9 mouse cellular contexts compared by ENCODE assay signal in genomic region chr2:146256321-146256875, GRCm38 (mm10). TPM values are rescaled to one million over a fixed set of nuclear protein-coding genes. Genes with fewer than 3 reads are reported as not detected.
DNase-seq lines count a peak whose midpoint lies in the region; ATAC-seq and TF ChIP-seq lines count a peak whose summit lies in the region.
"Had no signal": no experiment of that assay in that cellular context is flagged by ENCODE, and none has a peak within 500 bp of the region (broad histone marks: within the 10 kb centered on the region; RNA-seq: fewer than 3 reads in every experiment).

No protein-coding gene starts in this region.

- no peaks in the 10 kb centered on the region for H3K36me3 ChIP-seq in forebrain, embryonic 11.5 days (ENCODE audit: control insufficient read depth, insufficient read depth, low read length)
- H3K36me3 ChIP-seq in forebrain, embryonic 10.5 days (replicated peaks), result no peaks in the 10 kb centered on the region; the same call in 1 of the 2 replicates
- no peaks in the 10 kb centered on the region for H3K36me3 ChIP-seq in liver, embryonic 14.5 days (replicated peaks; ENCODE audit: control insufficient read depth, insufficient read depth, low read depth)
- H3K36me3 ChIP-seq in neural tube, embryonic 15.5 days, result no peaks in the 10 kb centered on the region

- TF ChIP-seq EP300 in liver, embryonic 14.5 days (IDR thresholded peaks at IDR 0.05; ENCODE audit: low read depth), result no peak

- no peaks in the 10 kb centered on the region for H3K27me3 ChIP-seq in forebrain, embryonic 11.5 days (ENCODE audit: control insufficient read depth, insufficient read depth, low read length)
- peaks cover 15% of the 10 kb centered on the region; the same call in 1 of the 2 replicates for H3K27me3 ChIP-seq in forebrain, embryonic 10.5 days (ENCODE audit: poor library complexity, severe bottlenecking)
- no peaks in the 10 kb centered on the region for H3K27me3 ChIP-seq in liver, embryonic 14.5 days (ENCODE audit: control insufficient read depth, insufficient read depth, low read length)
- H3K27me3 ChIP-seq in neural tube, embryonic 15.5 days (replicated peaks), result 0 out of 2 replicates have a peak, but pooled peaks cover 6% of the 10 kb centered on the region

- H3K9ac ChIP-seq in forebrain, embryonic 11.5 days (ENCODE audit: low read length), result no peak overlapping the region
- H3K9ac ChIP-seq in liver, embryonic 14.5 days (replicated peaks), result no peak overlapping the region
- no peak overlapping the region for H3K9ac ChIP-seq in neural tube, embryonic 15.5 days (replicated peaks)

- H3K4me2 ChIP-seq in forebrain, embryonic 11.5 days (ENCODE audit: low read depth, low read length, severe bottlenecking), result no peak overlapping the region
- no peak overlapping the region for H3K4me2 ChIP-seq in liver, embryonic 14.5 days (ENCODE audit: low read depth)
- no peak overlapping the region for H3K4me2 ChIP-seq in neural tube, embryonic 15.5 days

- peak; percentile 40; the same call in 1 of the 2 replicates for ATAC-seq in forebrain, embryonic 11.5 days (replicated peaks; ENCODE audit: low FRiP score)
- no peak for ATAC-seq in liver, embryonic 14.5 days (ENCODE audit: insufficient read depth)
- ATAC-seq in neural tube, embryonic 15.5 days (ENCODE audit: low FRiP score), result peak; percentile 54; the same call in 1 of the 2 replicates
- no peak for ATAC-seq in megakaryocyte progenitor cell, adult 5-6 weeks (replicated peaks; ENCODE audit: poor library complexity)

- DNase-seq in forebrain, embryonic 11.5 days (ENCODE audit: low spot score), result no peak
- DNase-seq in forebrain, embryonic 10.5 days (ENCODE audit: extremely low spot score, low spot score), result no peak
- DNase-seq in liver, embryonic 14.5 days (ENCODE audit: low read depth in 3 of 3, low spot score in 3 of 3), result no peak
- DNase-seq in liver, result no peak
- DNase-seq in cerebellum, postnatal 36 days, result peak; percentile 26 to 32
- no peak for DNase-seq in T-cell, adult 2 months (ENCODE audit: low spot score)

- 0 out of 2 replicates have a peak, but pooled peaks have one; percentile 8 for TF ChIP-seq CTCF in liver, embryonic 14.5 days (IDR thresholded peaks at IDR 0.05; ENCODE audit: low read depth)

- no peaks in the 10 kb centered on the region for H3K9me3 ChIP-seq in forebrain, embryonic 11.5 days (ENCODE audit: control insufficient read depth, low read length)
- H3K9me3 ChIP-seq in forebrain, embryonic 10.5 days, result no peaks in the 10 kb centered on the region
- no peaks in the 10 kb centered on the region for H3K9me3 ChIP-seq in liver, embryonic 14.5 days (ENCODE audit: control insufficient read depth, low read length)
- H3K9me3 ChIP-seq in neural tube, embryonic 15.5 days (replicated peaks), result no peaks in the 10 kb centered on the region

- no peak overlapping the region for H3K27ac ChIP-seq in forebrain, embryonic 11.5 days (ENCODE audit: low read depth, low read length)
- H3K27ac ChIP-seq in forebrain, embryonic 10.5 days, result no peak overlapping the region
- no peak overlapping the region for H3K27ac ChIP-seq in liver, embryonic 14.5 days
- H3K27ac ChIP-seq in neural tube, embryonic 15.5 days (replicated peaks), result no peak overlapping the region

- WGBS in forebrain, embryonic 11.5 days, result 59% methylated on average over 3 of the region's 3 CpGs
- WGBS in forebrain, embryonic 10.5 days, result 64% methylated on average over 3 of the region's 3 CpGs
- WGBS in liver, embryonic 14.5 days (ENCODE audit: insufficient replicate concordance), result 59% methylated on average over 3 of the region's 3 CpGs
- WGBS in neural tube, embryonic 15.5 days, result 64% methylated on average over 3 of the region's 3 CpGs

- H3K4me1 ChIP-seq in forebrain, embryonic 11.5 days (replicated peaks; ENCODE audit: control insufficient read depth, insufficient read depth, low read length), result peaks cover 22% of the 10 kb centered on the region
- H3K4me1 ChIP-seq in forebrain, embryonic 10.5 days, result peaks cover 56% of the 10 kb centered on the region
- H3K4me1 ChIP-seq in liver, embryonic 14.5 days (replicated peaks; ENCODE audit: control insufficient read depth in 2 of 2, insufficient read depth in 2 of 2, low read length in 1 of 2), result no peaks in the 10 kb centered on the region
- H3K4me1 ChIP-seq in neural tube, embryonic 15.5 days, result peaks cover 25% of the 10 kb centered on the region

- H3K4me3 ChIP-seq in forebrain, embryonic 11.5 days (ENCODE audit: low read depth, low read length), result no peak overlapping the region
- H3K4me3 ChIP-seq in forebrain, embryonic 10.5 days, result no peak overlapping the region
- no peak overlapping the region for H3K4me3 ChIP-seq in liver, embryonic 14.5 days (ENCODE audit: insufficient read depth in 1 of 2, low read depth in 2 of 2, low read length in 2 of 2)
- no peak overlapping the region for H3K4me3 ChIP-seq in neural tube, embryonic 15.5 days (replicated peaks)

RNA-seq across cellular contexts. Expression of gene Insm1, which starts 34.7 kb away (rescaled TPM):
- polyA plus RNA-seq in forebrain, embryonic 11.5 days (2014; fragmentation: Nextera tagmentation; extraction: Ambion mirVana), result 5.0 and 8.7 TPM in 2 replicates
- polyA plus RNA-seq in forebrain, embryonic 10.5 days (2016; fragmentation: Nextera tagmentation; extraction: Ambion mirVana), result 1.6 and 1.8 TPM in 2 replicates
- polyA plus RNA-seq in liver, embryonic 14.5 days (2012; rRNA removed), result 0.02 and 0.15 TPM in 2 replicates
- not detected in 2 replicates for polyA plus RNA-seq in liver, embryonic 14.5 days (2014; fragmentation: Nextera tagmentation; extraction: Ambion mirVana)
- 0.93 and 1.2 TPM in 2 replicates for polyA plus RNA-seq in neural tube, embryonic 15.5 days (2015; fragmentation: Nextera tagmentation; extraction: Ambion mirVana)
- total RNA-seq in megakaryocyte progenitor cell, adult 5-6 weeks (2015), result not detected in 2 replicates
- not detected in 2 replicates for total RNA-seq in megakaryocyte progenitor cell, adult 5-6 weeks (2017)
- total RNA-seq: MEL had no signal

Comparison
In these comparisons a context has a peak if more than half of its experiments do, and no peak if none do; other contexts are left out.
1. ATAC-seq: peak in forebrain, embryonic 11.5 days (single experiment) and neural tube, embryonic 15.5 days (single experiment); none in liver, embryonic 14.5 days (single experiment) and megakaryocyte progenitor cell, adult 5-6 weeks (single experiment).
2. DNase-seq: peak in cerebellum, postnatal 36 days (2 of 2); none in forebrain, embryonic 11.5 days (single experiment), forebrain, embryonic 10.5 days (single experiment), liver, embryonic 14.5 days (0 of 3), liver (single experiment) and T-cell, adult 2 months (single experiment).